Mouse (Mus musculus) hindbrain, embryonic 14.5 days (tissue): Measurements from ENCODE around the gene Rbms3. TPM values are rescaled to one million over a fixed set of nuclear protein-coding genes. Genes with fewer than 3 reads are reported as not detected.

Experiments used
- ATAC-seq: fragments of 200-750 bp; cut with Nextera tagmentation; 2 replicates; pipeline ENCODE4 v1.8.0; 2017; ENCODE audit warnings: moderate number of reproducible peaks, mild to moderate bottlenecking, moderate TSS enrichment, moderate library complexity; ENCODE audit not compliant: low FRiP score
- DNase-seq: peaks from one replicate; pipeline ENCODE4 v3.0.0-alpha.2; 2015; ENCODE audit warnings: low spot score
- H3K27ac ChIP-seq: fragments of 300-500 bp; sonication (generic); 2 replicates; pipeline ENCODE4 v1.5.1; 2014; ENCODE audit warnings: mild to moderate bottlenecking, moderate library complexity
- H3K27me3 ChIP-seq: fragments of 300-500 bp; sonication (generic); 2 replicates; pipeline ENCODE4 v1.6.1; 2014; ENCODE audit warnings: mild to moderate bottlenecking, low read length, mixed read lengths; ENCODE audit not compliant: control insufficient read depth, insufficient read depth
- H3K36me3 ChIP-seq: fragments of 300-500 bp; sonication (generic); replicated peaks from 2 replicates; pipeline ENCODE4 v1.6.1; 2014; ENCODE audit not compliant: control insufficient read depth, insufficient read depth
- H3K4me1 ChIP-seq: fragments of 300-500 bp; sonication (generic); replicated peaks from 2 replicates; pipeline ENCODE4 v1.6.1; 2014; ENCODE audit warnings: antibody characterized with exemption, low read length, mixed read lengths; ENCODE audit not compliant: control insufficient read depth, insufficient read depth
- H3K4me2 ChIP-seq: fragments of 300-500 bp; sonication (generic); replicated peaks from 2 replicates; pipeline ENCODE4 v1.6.1; 2014; ENCODE audit warnings: mild to moderate bottlenecking, moderate library complexity
- H3K4me3 ChIP-seq: fragments of 300-500 bp; sonication (generic); replicated peaks from 2 replicates; pipeline ENCODE4 v1.5.1; 2014; ENCODE audit warnings: mild to moderate bottlenecking, low read length
- H3K9ac ChIP-seq: fragments of 300-500 bp; sonication (generic); 2 replicates; pipeline ENCODE4 v1.6.1; 2014
- H3K9me3 ChIP-seq: fragments of 300-500 bp; sonication (generic); 2 replicates; pipeline ENCODE4 v1.6.1; 2016; ENCODE audit warnings: low read length; ENCODE audit not compliant: control insufficient read depth
- WGBS: fragments of 180-500 bp; shearing (Covaris S2); extraction: QIAGEN DNeasy Blood & Tissue Kit; methylation state at CpG from one replicate; pipeline ENCODE4 v1.1.7; 2014; 5-methylcytosine and 5-hydroxymethylcytosine counted together
- polyA plus RNA-seq: library from polyadenylated mRNA; unstranded; fragments of >200 nt; fragmentation: Nextera tagmentation; extraction: Ambion mirVana; gene quantifications from 2 replicates; pipeline ENCODE4 v1.2.1, GENCODE M21; 2014

Rbms3 gene
- polyA plus RNA-seq, 1 experiment from 2014 or later = 83.7 TPM

DNA sequence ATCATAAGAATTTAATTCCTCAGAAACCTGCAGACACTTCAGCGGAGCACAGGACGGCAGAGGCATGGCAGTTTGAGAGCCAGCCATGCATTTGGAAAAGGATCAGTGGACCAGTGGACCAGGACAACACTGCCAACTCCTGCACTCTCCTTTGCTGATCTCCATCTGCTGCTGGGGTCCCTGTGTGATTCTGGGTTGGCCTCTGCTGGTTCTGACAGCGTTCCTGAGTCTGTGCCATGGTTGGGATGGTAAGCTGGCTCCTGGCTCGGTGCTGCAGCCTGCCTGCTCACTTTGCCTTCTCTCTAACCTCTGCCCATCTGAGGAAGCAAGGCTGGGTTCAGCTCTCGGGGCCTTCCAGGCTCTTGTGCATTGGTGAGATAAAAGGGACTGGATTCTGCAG lies 28.9 kb downstream of the Rbms3 start:
- no peak overlapping the region for H3K9ac ChIP-seq
- no peak for DNase-seq
- 81% methylated on average over 5 of the region's 5 CpGs for WGBS

DNA sequence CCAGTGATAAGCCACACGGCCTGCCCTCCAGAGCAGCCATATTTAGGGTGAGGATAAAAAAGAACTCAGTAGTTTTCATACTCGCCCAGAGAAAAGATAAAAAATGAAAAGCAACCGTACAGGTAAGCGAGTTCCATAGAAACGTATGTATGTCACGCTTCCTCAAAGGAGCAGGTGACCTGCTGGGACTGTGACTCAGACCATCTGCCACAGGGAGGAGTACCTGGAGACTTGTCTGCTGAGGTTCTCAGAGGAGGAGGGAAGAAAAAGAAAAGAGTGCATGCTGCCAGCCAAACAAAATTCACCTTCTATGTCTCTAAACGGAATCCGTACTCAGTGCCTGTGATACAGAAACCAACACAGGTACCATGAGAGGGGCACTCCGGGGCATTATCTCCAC lies 30.4 kb downstream of the Rbms3 start:
- Histone ChIP-seq H3K4me1 (no peaks in the 10 kb centered on the region), H3K27me3 (no peaks in the 10 kb centered on the region), H3K9ac (no peak overlapping the region), H3K27ac (no peak overlapping the region), H3K4me2 (no peak overlapping the region), H3K36me3 (no peaks in the 10 kb centered on the region), H3K9me3 (no peaks in the 10 kb centered on the region), H3K4me3 (no peak overlapping the region)
- DNase-seq (no peak), ATAC-seq (no peak)
- WGBS = 92% methylated on average over 9 of the region's 9 CpGs

More for the DNA sequence above, 28.9 kb downstream of the Rbms3 start:
- Histone ChIP-seq H3K4me2 (no peak overlapping the region), H3K27ac (no peak overlapping the region), H3K36me3 (no peaks in the 10 kb centered on the region), H3K4me3 (no peak overlapping the region), H3K9me3 (no peaks in the 10 kb centered on the region), H3K4me1 (no peaks in the 10 kb centered on the region), H3K27me3 (no peaks in the 10 kb centered on the region)
- no peak for ATAC-seq

DNA sequence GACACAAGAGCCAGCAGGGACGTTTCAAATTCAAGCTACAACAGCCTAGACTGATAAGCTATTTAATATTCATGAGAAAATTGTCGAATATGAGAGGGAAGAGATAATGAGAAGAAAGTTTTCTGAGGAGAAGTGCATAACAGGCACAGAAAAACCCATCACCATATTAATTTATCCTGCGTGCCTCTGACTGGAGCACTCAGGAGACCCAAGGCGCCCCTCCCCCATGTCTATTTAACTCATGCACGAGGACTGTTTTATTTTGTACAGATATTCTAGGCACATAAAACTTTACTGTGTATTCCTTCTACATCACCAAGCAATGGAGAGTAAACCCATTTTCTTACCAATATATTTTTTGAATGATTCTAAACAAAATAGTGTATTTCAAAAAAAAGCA lies 33.6 kb downstream of the Rbms3 start:
- Histone ChIP-seq H3K27ac (no peak overlapping the region), H3K4me1 (no peaks in the 10 kb centered on the region), H3K4me2 (no peak overlapping the region), H3K4me3 (no peak overlapping the region), H3K36me3 (no peaks in the 10 kb centered on the region), H3K9me3 (no peaks in the 10 kb centered on the region), H3K27me3 (no peaks in the 10 kb centered on the region), H3K9ac (no peak overlapping the region)
- DNase-seq (no peak), ATAC-seq (no peak)
- 44% methylated on average over 5 of the region's 5 CpGs for WGBS

DNA sequence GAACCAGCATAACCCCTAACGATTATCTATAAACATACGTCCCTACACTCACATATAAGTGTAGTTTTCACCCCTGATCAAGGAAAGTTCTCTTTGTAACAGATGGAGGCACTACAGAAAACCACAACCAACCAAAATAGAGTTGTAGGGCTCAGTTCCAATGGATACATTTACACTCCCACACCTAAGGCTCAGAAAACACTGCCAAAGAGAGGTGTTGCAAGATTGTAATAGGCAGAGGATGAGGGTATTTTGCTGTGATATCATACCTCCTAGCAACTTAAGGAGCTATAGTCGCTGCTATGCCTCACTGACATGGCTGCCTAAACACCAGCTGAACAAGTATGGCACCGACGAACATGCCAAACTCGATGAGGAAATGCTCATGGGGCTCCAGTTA lies 44.4 kb downstream of the Rbms3 start:
- Histone ChIP-seq H3K4me1 (no peaks in the 10 kb centered on the region), H3K27me3 (no peaks in the 10 kb centered on the region), H3K27ac (no peak overlapping the region), H3K9me3 (no peaks in the 10 kb centered on the region), H3K9ac (no peak overlapping the region), H3K36me3 (no peaks in the 10 kb centered on the region), H3K4me3 (no peak overlapping the region), H3K4me2 (no peak overlapping the region)
- 92% methylated on average over 6 of the region's 6 CpGs for WGBS
- ATAC-seq (no peak), DNase-seq (no peak)

DNA sequence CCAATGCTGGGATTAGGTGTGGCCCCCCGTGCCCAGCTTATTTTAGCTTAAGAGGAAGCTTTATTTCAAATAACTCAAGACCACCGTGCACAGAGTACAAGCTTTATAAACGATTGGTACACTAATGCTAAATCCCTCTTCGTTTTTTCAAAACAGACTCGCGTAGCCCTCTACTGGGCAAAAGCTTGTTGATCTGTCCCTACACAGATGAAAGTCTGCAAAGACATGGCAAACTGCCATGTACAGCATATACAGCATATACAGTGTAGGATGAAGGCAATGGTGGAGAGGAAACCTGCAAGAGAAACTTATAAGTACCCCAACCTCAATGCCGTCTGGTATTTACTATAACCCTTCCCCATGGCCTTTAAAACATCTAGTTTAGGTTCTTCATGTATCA lies 46.1 kb downstream of the Rbms3 start:
- no peaks in the 10 kb centered on the region for H3K27me3 ChIP-seq
- H3K4me2 ChIP-seq = no peak overlapping the region
- H3K36me3 ChIP-seq = no peaks in the 10 kb centered on the region
- H3K9me3 ChIP-seq = no peaks in the 10 kb centered on the region
- ATAC-seq = no peak
- peak; percentile 77 for DNase-seq
- WGBS = 68% methylated on average over 7 of the region's 7 CpGs
- no peak overlapping the region for H3K4me3 ChIP-seq
- no peaks in the 10 kb centered on the region for H3K4me1 ChIP-seq
- no peak overlapping the region for H3K27ac ChIP-seq
- no peak overlapping the region for H3K9ac ChIP-seq

DNA sequence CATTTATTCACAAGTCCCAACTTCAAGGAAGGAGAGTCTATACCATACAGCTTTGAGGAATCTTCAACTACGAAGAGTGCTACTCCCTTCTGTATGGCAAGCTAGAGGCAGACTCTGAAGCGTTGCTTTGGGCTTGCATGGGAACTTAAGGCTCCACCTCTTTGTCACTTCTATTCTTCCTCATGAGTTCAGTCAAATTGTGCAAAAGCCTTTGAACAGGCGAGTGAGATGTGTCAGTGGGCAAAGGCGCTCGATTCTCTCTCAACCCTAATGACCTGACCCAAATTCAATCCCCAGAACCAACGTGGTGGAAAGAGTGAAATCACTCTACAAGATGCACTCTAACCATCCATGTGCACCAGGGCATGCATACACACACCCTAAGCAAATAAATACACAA lies 47.1 kb downstream of the Rbms3 start:
- Histone ChIP-seq H3K9me3 (no peaks in the 10 kb centered on the region), H3K27me3 (no peaks in the 10 kb centered on the region), H3K4me1 (no peaks in the 10 kb centered on the region), H3K4me2 (no peak overlapping the region), H3K27ac (no peak overlapping the region), H3K4me3 (no peak overlapping the region), H3K9ac (no peak overlapping the region), H3K36me3 (no peaks in the 10 kb centered on the region)
- ATAC-seq (no peak), DNase-seq (no peak)
- 76% methylated on average over 6 of the region's 6 CpGs for WGBS

DNA sequence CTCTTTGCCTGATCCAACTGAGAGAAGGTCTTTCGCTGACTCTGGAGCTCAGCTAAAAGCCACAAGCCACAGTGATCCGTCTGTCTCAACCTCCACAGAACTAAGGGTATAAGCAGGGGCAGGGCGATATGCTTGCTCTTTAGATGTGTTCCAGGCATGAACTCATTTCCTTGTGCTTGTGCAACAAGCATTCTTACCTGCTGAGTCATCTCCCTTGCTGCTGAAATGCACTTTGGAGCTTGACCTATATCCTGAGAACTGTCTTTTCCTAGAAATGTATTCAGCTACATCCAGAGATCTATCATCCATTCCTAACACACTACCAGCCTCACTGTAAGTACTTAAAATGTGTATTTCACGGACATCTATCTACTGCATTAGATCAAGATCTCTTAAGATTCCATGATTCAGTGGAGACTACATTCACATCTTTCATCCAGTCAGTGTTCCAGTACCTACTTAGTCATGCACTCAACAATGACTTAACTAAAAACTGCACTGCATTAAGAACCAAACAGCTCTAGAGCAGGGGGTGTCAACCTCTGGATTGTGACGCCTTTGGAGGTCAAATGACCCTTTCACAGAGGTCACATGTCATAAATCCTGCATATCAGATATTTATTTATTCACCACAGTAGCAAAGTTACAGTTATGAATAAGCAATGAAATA lies 58.4 kb downstream of the Rbms3 start:
- H3K27ac ChIP-seq = no peak overlapping the region
- no peak overlapping the region for H3K9ac ChIP-seq
- no peak for ATAC-seq
- DNase-seq = no peak
- no peak overlapping the region for H3K4me3 ChIP-seq
- no peaks in the 10 kb centered on the region for H3K9me3 ChIP-seq
- H3K4me2 ChIP-seq = no peak overlapping the region
- H3K27me3 ChIP-seq = no peaks in the 10 kb centered on the region
- H3K4me1 ChIP-seq = no peaks in the 10 kb centered on the region
- WGBS = 85% methylated on average over 5 of the region's 5 CpGs
- no peaks in the 10 kb centered on the region for H3K36me3 ChIP-seq

DNA sequence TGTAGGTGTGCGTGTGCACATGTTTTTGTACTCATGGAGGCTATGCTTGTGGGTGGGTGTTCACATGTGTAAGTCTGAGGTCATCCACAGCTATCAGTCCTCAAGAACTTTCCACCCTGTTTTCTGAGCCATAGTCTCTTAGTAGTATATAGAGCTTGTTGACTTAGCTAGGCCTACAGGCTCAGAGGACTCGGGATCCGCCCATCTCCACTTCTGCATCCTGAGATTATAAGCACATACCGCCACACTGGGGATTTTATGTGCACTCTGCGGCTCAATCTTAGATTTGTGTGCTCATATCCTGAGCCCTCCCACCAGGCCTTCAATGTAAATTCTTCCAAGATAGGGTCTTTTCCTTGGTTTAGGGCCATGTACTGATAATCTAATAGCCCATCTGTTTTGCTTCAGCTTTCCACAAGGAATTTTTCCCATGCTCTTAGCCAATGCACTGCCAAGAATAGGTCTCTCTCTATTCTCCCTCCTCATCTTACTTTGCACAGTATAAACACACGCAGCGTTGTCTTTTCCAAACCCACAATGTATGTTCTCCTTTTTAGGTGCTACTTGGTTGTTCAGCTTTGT lies 59.4 kb downstream of the Rbms3 start:
- H3K4me2 ChIP-seq = no peak overlapping the region
- DNase-seq = no peak
- no peak for ATAC-seq

DNA sequence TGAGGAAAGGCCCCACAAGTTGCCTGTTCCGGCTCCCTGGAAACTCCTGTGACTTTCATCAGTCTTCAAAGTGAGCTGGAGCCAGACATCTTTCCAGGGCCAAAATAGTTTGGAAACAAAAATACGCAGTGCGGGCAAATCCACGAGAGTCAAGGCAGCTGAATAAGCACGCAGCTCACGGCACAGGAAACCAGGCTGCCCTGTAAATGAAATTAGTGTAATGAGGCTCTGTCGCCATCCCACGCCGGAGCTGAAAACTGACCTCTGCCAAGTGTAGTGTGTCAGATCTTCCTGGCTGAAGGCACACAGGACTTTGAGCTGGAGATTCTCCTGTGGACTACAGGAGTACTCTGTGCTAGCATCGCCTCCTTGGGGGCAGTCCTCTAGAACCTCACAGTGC lies 63.4 kb downstream of the Rbms3 start:
- Histone ChIP-seq H3K4me1 (no peaks in the 10 kb centered on the region), H3K36me3 (no peaks in the 10 kb centered on the region), H3K27ac (no peak overlapping the region), H3K9me3 (no peaks in the 10 kb centered on the region), H3K9ac (no peak overlapping the region), H3K4me2 (no peak overlapping the region), H3K4me3 (no peak overlapping the region), H3K27me3 (no peaks in the 10 kb centered on the region)
- ATAC-seq (no peak), DNase-seq (no peak)
- 80% methylated on average over 10 of the region's 10 CpGs for WGBS

More for the DNA sequence above, 59.4 kb downstream of the Rbms3 start:
- H3K9ac ChIP-seq = no peak overlapping the region
- no peak overlapping the region for H3K27ac ChIP-seq
- no peaks in the 10 kb centered on the region for H3K36me3 ChIP-seq
- no peak overlapping the region for H3K4me3 ChIP-seq
- H3K9me3 ChIP-seq = no peaks in the 10 kb centered on the region
- H3K27me3 ChIP-seq = no peaks in the 10 kb centered on the region
- H3K4me1 ChIP-seq = no peaks in the 10 kb centered on the region
- WGBS = 96% methylated on average over 7 of the region's 7 CpGs

DNA sequence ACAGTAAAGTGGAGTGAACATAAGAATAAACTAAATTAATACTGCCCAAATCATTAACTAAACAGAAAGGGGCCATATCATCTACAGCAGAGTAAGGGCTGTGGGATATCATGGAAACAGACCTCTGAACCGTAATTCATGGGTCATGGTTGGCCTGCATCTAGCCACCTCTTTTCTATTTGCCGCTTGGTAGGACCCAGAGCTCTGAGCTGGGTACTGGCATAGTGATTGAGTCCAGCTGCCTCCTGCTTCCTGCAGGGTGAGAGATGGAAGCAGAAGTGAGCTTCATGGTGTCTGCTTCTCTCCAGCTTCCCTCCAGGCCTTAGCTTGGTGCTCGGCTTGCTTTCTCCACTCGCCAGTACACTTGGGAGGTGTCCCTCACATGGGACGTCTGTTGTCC lies 71.2 kb downstream of the Rbms3 start:
- Histone ChIP-seq H3K9ac (no peak overlapping the region), H3K27me3 (no peaks in the 10 kb centered on the region), H3K4me1 (no peaks in the 10 kb centered on the region), H3K4me2 (no peak overlapping the region), H3K4me3 (no peak overlapping the region), H3K36me3 (no peaks in the 10 kb centered on the region), H3K9me3 (no peaks in the 10 kb centered on the region), H3K27ac (no peak overlapping the region)
- ATAC-seq (no peak), DNase-seq (no peak)
- WGBS = 89% methylated on average over 5 of the region's 5 CpGs
